Mouse (Mus musculus) ovary, postnatal 14 days (tissue): ENCODE data around the gene Fads6.

ENCODE experiments used
- DNase-seq: peaks from one replicate; pipeline ENCODE4 v3.0.0; 2022; ENCODE audit warnings: low spot score

Fads6 gene

GRCm38 (mm10) chr11:115275954-115276353 is 21.5 kb downstream of the Fads6 start:
- no peak for DNase-seq

- DNase-seq: no peak
These were observed 22.0 kb downstream of the Fads6 start for GRCm38 (mm10) chr11:115275509-115275908.

GRCm38 (mm10) chr11:115274771-115275170 is 22.7 kb downstream of the Fads6 start:
- no peak for DNase-seq

GRCm38 (mm10) chr11:115274178-115274577 is 23.3 kb downstream of the Fads6 start:
- no peak for DNase-seq

- DNase-seq: no peak
These were observed 23.7 kb downstream of the Fads6 start for GRCm38 (mm10) chr11:115273735-115274134.

- DNase-seq: no peak
These were observed 24.5 kb downstream of the Fads6 start for GRCm38 (mm10) chr11:115272894-115273498.

- no peak for DNase-seq
These were observed 26.0 kb downstream of the Fads6 start for GRCm38 (mm10) chr11:115271481-115271880.

- no peak for DNase-seq
These were observed 26.4 kb downstream of the Fads6 start for GRCm38 (mm10) chr11:115271052-115271451.

- peak; percentile 81 for DNase-seq
These were observed 27.2 kb downstream of the Fads6 start for GRCm38 (mm10) chr11:115270148-115270861.

- DNase-seq: no peak
These were observed 28.0 kb downstream of the Fads6 start for GRCm38 (mm10) chr11:115269330-115270066.

- DNase-seq: no peak
These were observed 29.5 kb downstream of the Fads6 start for GRCm38 (mm10) chr11:115267958-115268357.

GRCm38 (mm10) chr11:115267061-115267883 is 30.2 kb downstream of the Fads6 start, which contains the start of gene Grin2c:
Gene Grin2c (minus strand): TSS chr11:115267243.
- no peak for DNase-seq

- DNase-seq: no peak
These were observed 31.1 kb downstream of the Fads6 start for GRCm38 (mm10) chr11:115266400-115266778.

GRCm38 (mm10) chr11:115265771-115266399 is 31.6 kb downstream of the Fads6 start:
- DNase-seq: no peak

GRCm38 (mm10) chr11:115264862-115265668 is 32.4 kb downstream of the Fads6 start:
- DNase-seq: no peak

GRCm38 (mm10) chr11:115264136-115264861 is 33.2 kb downstream of the Fads6 start:
- no peak for DNase-seq

GRCm38 (mm10) chr11:115262954-115263353 is 34.5 kb downstream of the Fads6 start:
- no peak for DNase-seq

- no peak for DNase-seq
These were observed 38.3 kb downstream of the Fads6 start for GRCm38 (mm10) chr11:115259134-115259533.

GRCm38 (mm10) chr11:115257775-115258510 is 39.5 kb downstream of the Fads6 start:
- DNase-seq: no peak
